Mouse (Mus musculus): ENCODE measurements around the gene Prss35. TPM values are rescaled to one million over a fixed set of nuclear protein-coding genes. Genes with fewer than 3 reads are reported as not detected.

Gene Prss35
- polyA plus RNA-seq, 1 experiment from 2014 or later = 9.6 TPM

GRCm38 (mm10) chr9:86738801-86739200 is 4.6 kb upstream of the Prss35 start:
- peak; percentile 43 for DNase-seq (ENCODE audit: low spot score)
- ATAC-seq (replicated peaks; ENCODE audit: low FRiP score, low TSS enrichment, low read depth) = no peak
- Histone ChIP-seq H3K4me2 (ENCODE audit: low read length) (no peak overlapping the region), H3K36me3 (ENCODE audit: control insufficient read depth, insufficient read depth, low read length) (no peaks in the 10 kb centered on the region), H3K4me1 (replicated peaks; ENCODE audit: control insufficient read depth, insufficient read depth, low read length) (peaks cover 9% of the 10 kb centered on the region), H3K9me3 (ENCODE audit: control insufficient read depth, low read length) (no peaks in the 10 kb centered on the region), H3K27me3 (replicated peaks; ENCODE audit: control insufficient read depth, insufficient read depth, low read length) (no peaks in the 10 kb centered on the region), H3K27ac (ENCODE audit: low read depth) (no peak overlapping the region), H3K4me3 (ENCODE audit: low read depth, low read length) (no peak overlapping the region), H3K9ac (ENCODE audit: low read length) (no peak overlapping the region)
- WGBS = 95% methylated on average over 8 of the region's 8 CpGs

- Histone ChIP-seq H3K36me3 (ENCODE audit: control insufficient read depth, insufficient read depth, low read length) (no peaks in the 10 kb centered on the region), H3K4me2 (ENCODE audit: low read length) (no peak overlapping the region), H3K4me3 (ENCODE audit: low read depth, low read length) (no peak overlapping the region), H3K9me3 (ENCODE audit: control insufficient read depth, low read length) (no peaks in the 10 kb centered on the region), H3K27ac (ENCODE audit: low read depth) (no peak overlapping the region), H3K27me3 (replicated peaks; ENCODE audit: control insufficient read depth, insufficient read depth, low read length) (0 out of 2 replicates have a peak, but pooled peaks cover under 1% of the 10 kb centered on the region), H3K9ac (ENCODE audit: low read length) (no peak overlapping the region), H3K4me1 (replicated peaks; ENCODE audit: control insufficient read depth, insufficient read depth, low read length) (peaks cover 9% of the 10 kb centered on the region)
- no peak for ATAC-seq (replicated peaks; ENCODE audit: low FRiP score, low TSS enrichment, low read depth)
- no peak for DNase-seq (ENCODE audit: low spot score)
- 50% methylated on average over 3 of the region's 3 CpGs for WGBS
Measured at GRCm38 (mm10) chr9:86739971-86740370, 3.5 kb upstream of the Prss35 start.

GRCm38 (mm10) chr9:86744041-86744440 is 592 bp downstream of the Prss35 start:
- Histone ChIP-seq H3K4me3 (ENCODE audit: low read depth, low read length) (no peak overlapping the region; the same call in 1 of the 2 replicates), H3K4me1 (replicated peaks; ENCODE audit: control insufficient read depth, insufficient read depth, low read length) (peaks cover 13% of the 10 kb centered on the region), H3K27ac (ENCODE audit: low read depth) (no peak overlapping the region), H3K9ac (ENCODE audit: low read length) (no peak overlapping the region), H3K4me2 (ENCODE audit: low read length) (peak overlapping the region; percentile 53; the same call in 1 of the 2 replicates), H3K27me3 (replicated peaks; ENCODE audit: control insufficient read depth, insufficient read depth, low read length) (0 out of 2 replicates have a peak, but pooled peaks cover 7% of the 10 kb centered on the region), H3K36me3 (ENCODE audit: control insufficient read depth, insufficient read depth, low read length) (no peaks in the 10 kb centered on the region), H3K9me3 (ENCODE audit: control insufficient read depth, low read length) (no peaks in the 10 kb centered on the region)
- WGBS = 32% methylated on average over 5 of the region's 5 CpGs
- DNase-seq (ENCODE audit: low spot score) = peak; percentile 50
- no peak for ATAC-seq (replicated peaks; ENCODE audit: low FRiP score, low TSS enrichment, low read depth)

- peak; percentile 62 for DNase-seq (ENCODE audit: low spot score)
- H3K27me3 ChIP-seq (replicated peaks; ENCODE audit: control insufficient read depth, insufficient read depth, low read length) = 0 out of 2 replicates have a peak, but pooled peaks cover 7% of the 10 kb centered on the region
- H3K4me3 ChIP-seq (ENCODE audit: low read depth, low read length) = no peak overlapping the region
- peaks cover 13% of the 10 kb centered on the region for H3K4me1 ChIP-seq (replicated peaks; ENCODE audit: control insufficient read depth, insufficient read depth, low read length)
- 24% methylated on average over 13 of the region's 13 CpGs for WGBS
- peak overlapping the region; percentile 23; the same call in 1 of the 2 replicates for H3K4me2 ChIP-seq (ENCODE audit: low read length)
- peak; percentile 44 for ATAC-seq (replicated peaks; ENCODE audit: low FRiP score, low TSS enrichment, low read depth)
- H3K9me3 ChIP-seq (ENCODE audit: control insufficient read depth, low read length) = no peaks in the 10 kb centered on the region
- no peaks in the 10 kb centered on the region for H3K36me3 ChIP-seq (ENCODE audit: control insufficient read depth, insufficient read depth, low read length)
- H3K27ac ChIP-seq (ENCODE audit: low read depth) = no peak overlapping the region
- no peak overlapping the region for H3K9ac ChIP-seq (ENCODE audit: low read length)
Measured at GRCm38 (mm10) chr9:86745926-86746581, 2.6 kb downstream of the Prss35 start.

- no peaks in the 10 kb centered on the region for H3K9me3 ChIP-seq (ENCODE audit: control insufficient read depth, low read length)
- DNase-seq (ENCODE audit: low spot score) (peak; percentile 47), ATAC-seq (replicated peaks; ENCODE audit: low FRiP score, low TSS enrichment, low read depth) (no peak)
- no peak overlapping the region for H3K4me2 ChIP-seq (ENCODE audit: low read length)
- no peaks in the 10 kb centered on the region for H3K4me1 ChIP-seq (replicated peaks; ENCODE audit: control insufficient read depth, insufficient read depth, low read length)
- no peak overlapping the region for H3K9ac ChIP-seq (ENCODE audit: low read length)
- H3K4me3 ChIP-seq (ENCODE audit: low read depth, low read length) = no peak overlapping the region
- H3K27ac ChIP-seq (ENCODE audit: low read depth) = no peak overlapping the region
- H3K27me3 ChIP-seq (replicated peaks; ENCODE audit: control insufficient read depth, insufficient read depth, low read length) = no peaks in the 10 kb centered on the region
- no peaks in the 10 kb centered on the region for H3K36me3 ChIP-seq (ENCODE audit: control insufficient read depth, insufficient read depth, low read length)
- WGBS = 52% methylated on average over 8 of the region's 8 CpGs
Measured at GRCm38 (mm10) chr9:86762477-86763376, 19.3 kb downstream of the Prss35 start.

- Histone ChIP-seq H3K9me3 (ENCODE audit: control insufficient read depth, low read length) (no peaks in the 10 kb centered on the region), H3K27ac (ENCODE audit: low read depth) (no peak overlapping the region), H3K27me3 (replicated peaks; ENCODE audit: control insufficient read depth, insufficient read depth, low read length) (no peaks in the 10 kb centered on the region), H3K4me3 (ENCODE audit: low read depth, low read length) (no peak overlapping the region), H3K4me2 (ENCODE audit: low read length) (no peak overlapping the region), H3K36me3 (ENCODE audit: control insufficient read depth, insufficient read depth, low read length) (no peaks in the 10 kb centered on the region), H3K9ac (ENCODE audit: low read length) (no peak overlapping the region), H3K4me1 (replicated peaks; ENCODE audit: control insufficient read depth, insufficient read depth, low read length) (no peaks in the 10 kb centered on the region)
- WGBS = 72% methylated on average over 2 of the region's 2 CpGs
- ATAC-seq (replicated peaks; ENCODE audit: low FRiP score, low TSS enrichment, low read depth) (no peak), DNase-seq (ENCODE audit: low spot score) (peak; percentile 23)
Measured at GRCm38 (mm10) chr9:86764002-86764401, 20.6 kb downstream of the Prss35 start.

- Histone ChIP-seq H3K4me1 (replicated peaks; ENCODE audit: control insufficient read depth, insufficient read depth, low read length) (no peaks in the 10 kb centered on the region), H3K9ac (ENCODE audit: low read length) (no peak overlapping the region), H3K9me3 (ENCODE audit: control insufficient read depth, low read length) (no peaks in the 10 kb centered on the region), H3K4me3 (ENCODE audit: low read depth, low read length) (no peak overlapping the region), H3K36me3 (ENCODE audit: control insufficient read depth, insufficient read depth, low read length) (no peaks in the 10 kb centered on the region), H3K27ac (ENCODE audit: low read depth) (no peak overlapping the region), H3K27me3 (replicated peaks; ENCODE audit: control insufficient read depth, insufficient read depth, low read length) (no peaks in the 10 kb centered on the region), H3K4me2 (ENCODE audit: low read length) (no peak overlapping the region)
- DNase-seq (ENCODE audit: low spot score) = no peak
- WGBS = 49% methylated on average over 10 of the region's 10 CpGs
- ATAC-seq (replicated peaks; ENCODE audit: low FRiP score, low TSS enrichment, low read depth) = no peak
Measured at GRCm38 (mm10) chr9:86766991-86767390, 23.5 kb downstream of the Prss35 start.

- no peak overlapping the region for H3K9ac ChIP-seq (ENCODE audit: low read length)
- ATAC-seq (replicated peaks; ENCODE audit: low FRiP score, low TSS enrichment, low read depth) (no peak), DNase-seq (ENCODE audit: low spot score) (no peak)
- no peaks in the 10 kb centered on the region for H3K36me3 ChIP-seq (ENCODE audit: control insufficient read depth, insufficient read depth, low read length)
- H3K9me3 ChIP-seq (ENCODE audit: control insufficient read depth, low read length) = no peaks in the 10 kb centered on the region
- no peaks in the 10 kb centered on the region for H3K4me1 ChIP-seq (replicated peaks; ENCODE audit: control insufficient read depth, insufficient read depth, low read length)
- no peak overlapping the region for H3K27ac ChIP-seq (ENCODE audit: low read depth)
- no peak overlapping the region for H3K4me2 ChIP-seq (ENCODE audit: low read length)
- no peak overlapping the region for H3K4me3 ChIP-seq (ENCODE audit: low read depth, low read length)
- WGBS = 76% methylated on average over 3 of the region's 3 CpGs
- no peaks in the 10 kb centered on the region for H3K27me3 ChIP-seq (replicated peaks; ENCODE audit: control insufficient read depth, insufficient read depth, low read length)
Measured at GRCm38 (mm10) chr9:86772897-86773296, 29.4 kb downstream of the Prss35 start.
